Mouse (Mus musculus) midbrain, postnatal 0 days (tissue): ENCODE results near the gene Rmnd5b. TPM values are rescaled to one million over a fixed set of nuclear protein-coding genes. Genes with fewer than 3 reads are reported as not detected.
"Not testable (repeated sequence)": the region's sequence is repeated elsewhere in the genome, so short reads cannot be mapped to it uniquely, and the experiment has no call there.

Source experiments
- ATAC-seq: fragments of 200-750 bp; cut with Nextera tagmentation; 2 replicates; pipeline ENCODE4 v1.8.0; 2017; ENCODE audit warnings: moderate number of reproducible peaks, mild to moderate bottlenecking, moderate TSS enrichment, moderate library complexity; ENCODE audit not compliant: low FRiP score
- DNase-seq: peaks from one replicate; pipeline ENCODE4 v3.0.0-alpha.2; 2015; ENCODE audit warnings: low spot score
- H3K27ac ChIP-seq: fragments of 300-500 bp; sonication (generic); 2 replicates; pipeline ENCODE4 v1.5.1; 2014; ENCODE audit warnings: low read depth, mild to moderate bottlenecking, low read length, mixed read lengths
- H3K27me3 ChIP-seq: fragments of 300-500 bp; sonication (generic); 2 replicates; pipeline ENCODE4 v1.6.1; 2014; ENCODE audit warnings: low read length, control low read depth, mixed read lengths; ENCODE audit not compliant: insufficient read depth
- H3K36me3 ChIP-seq: fragments of 300-500 bp; sonication (generic); 2 replicates; pipeline ENCODE4 v1.6.1; 2014; ENCODE audit warnings: low read length, control low read depth, mixed read lengths; ENCODE audit not compliant: insufficient read depth
- H3K4me1 ChIP-seq: fragments of 300-500 bp; sonication (generic); 2 replicates; pipeline ENCODE4 v1.6.1; 2014; ENCODE audit warnings: mild to moderate bottlenecking, control low read depth, antibody characterized with exemption, low read length, mixed read lengths; ENCODE audit not compliant: insufficient read depth
- H3K4me2 ChIP-seq: fragments of 300-500 bp; sonication (generic); 2 replicates; pipeline ENCODE4 v1.6.1; 2014; ENCODE audit warnings: low read depth, mild to moderate bottlenecking, low read length, mixed read lengths; ENCODE audit not compliant: poor library complexity, severe bottlenecking
- H3K4me3 ChIP-seq: fragments of 300-500 bp; sonication (generic); 2 replicates; pipeline ENCODE4 v1.5.1; 2014; ENCODE audit warnings: low read depth, mild to moderate bottlenecking, low read length, moderate library complexity
- H3K9ac ChIP-seq: fragments of 300-500 bp; sonication (generic); replicated peaks from 2 replicates; pipeline ENCODE4 v1.6.1; 2014; ENCODE audit warnings: mild to moderate bottlenecking, low read length, moderate library complexity, mixed read lengths; ENCODE audit not compliant: poor library complexity, severe bottlenecking
- H3K9me3 ChIP-seq: fragments of 300-500 bp; sonication (generic); 2 replicates; pipeline ENCODE4 v1.6.1; 2016; ENCODE audit warnings: low read length, control low read depth
- CTCF ChIP-seq: IDR thresholded peaks from 2 replicates; pipeline ENCODE4 v1.5.1; 2016; ENCODE audit warnings: antibody characterized with exemption, mild to moderate bottlenecking
- WGBS: fragments of 180-500 bp; shearing (Covaris S2); extraction: QIAGEN DNeasy Blood & Tissue Kit; methylation state at CpG from one replicate; pipeline ENCODE4 v1.1.7; 2014; 5-methylcytosine and 5-hydroxymethylcytosine counted together
- polyA plus RNA-seq: library from polyadenylated mRNA; unstranded; fragments of >200 nt; fragmentation: Nextera tagmentation; extraction: Ambion mirVana; gene quantifications from 2 replicates; pipeline ENCODE4 v1.2.1, GENCODE M21; 2015
- total RNA-seq: library from RNA; depleted of rRNA; stranded (reverse); fragments of >200 nt; gene quantifications from 2 replicates; pipeline ENCODE4 v1.2.3, GENCODE M21; 2014

Rmnd5b gene
- total and polyA plus RNA-seq, 2 experiments from 2014 or later, result 66.0 to 70.1 TPM

- DNase-seq (no peak), ATAC-seq (no peak)
- no peak overlapping the region for H3K4me2 ChIP-seq
- no peak overlapping the region for H3K9ac ChIP-seq
- WGBS, result 95% methylated on average over 3 of the region's 3 CpGs
- H3K27me3 ChIP-seq, result no peaks in the 10 kb centered on the region
- peaks cover 9% of the 10 kb centered on the region for H3K4me1 ChIP-seq
- TF ChIP-seq CTCF, result no peak
- no peak overlapping the region for H3K4me3 ChIP-seq
- no peak overlapping the region for H3K27ac ChIP-seq
- H3K9me3 ChIP-seq, result no peaks in the 10 kb centered on the region
- peaks cover 6% of the 10 kb centered on the region for H3K36me3 ChIP-seq
Observed at GRCm38 (mm10) chr11:51633721-51634120, 2.0 kb downstream of the Rmnd5b start.

GRCm38 (mm10) chr11:51633200-51633599 is 2.5 kb downstream of the Rmnd5b start:
- not testable (repeated sequence) for H3K9ac ChIP-seq, H3K9me3 ChIP-seq, DNase-seq, ATAC-seq, H3K27me3 ChIP-seq, H3K4me1 ChIP-seq, H3K27ac ChIP-seq, H3K4me3 ChIP-seq, H3K4me2 ChIP-seq, H3K36me3 ChIP-seq
- 91% methylated on average over 7 of the region's 7 CpGs for WGBS

DNA sequence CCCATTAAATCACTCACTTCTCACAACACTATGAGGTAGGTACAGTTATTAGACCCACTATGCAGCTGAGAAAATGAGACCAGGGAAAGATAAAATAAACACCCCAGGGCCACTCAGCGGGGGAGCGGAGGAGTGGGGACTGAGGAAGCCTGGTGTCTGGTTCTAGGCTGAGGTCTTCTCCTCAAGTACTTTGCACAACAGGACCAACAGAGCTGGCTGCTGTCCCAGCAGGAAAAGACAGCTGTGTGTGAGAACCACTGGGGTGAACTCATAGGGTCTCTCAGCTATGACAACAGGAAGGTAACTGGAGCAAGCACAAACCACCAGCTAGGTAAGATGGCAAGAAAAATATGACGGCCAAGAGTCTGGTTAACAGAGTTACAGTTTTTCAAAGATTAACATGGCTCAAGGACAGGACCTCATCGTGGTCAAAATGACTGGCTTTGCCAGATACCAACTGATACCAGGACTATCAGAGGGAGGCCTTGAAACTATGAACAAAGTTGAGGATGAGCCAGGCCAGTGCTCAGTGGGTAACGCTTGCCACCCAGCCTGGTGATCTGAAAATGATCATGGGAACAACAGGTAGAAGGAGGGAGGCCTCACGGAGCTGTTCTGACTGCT is 3.5 kb downstream of the Rmnd5b start:
- peaks cover 9% of the 10 kb centered on the region for H3K4me1 ChIP-seq
- H3K36me3 ChIP-seq, result peaks cover 19% of the 10 kb centered on the region
- WGBS, result 92% methylated on average over 6 of the region's 6 CpGs
- no peak for TF ChIP-seq CTCF
- H3K27me3 ChIP-seq, result no peaks in the 10 kb centered on the region
- H3K27ac ChIP-seq, result no peak overlapping the region
- H3K9ac ChIP-seq, result no peak overlapping the region
- no peaks in the 10 kb centered on the region for H3K9me3 ChIP-seq
- ATAC-seq (no peak), DNase-seq (no peak)
- no peak overlapping the region for H3K4me2 ChIP-seq
- H3K4me3 ChIP-seq, result no peak overlapping the region

- no peaks in the 10 kb centered on the region for H3K27me3 ChIP-seq
- ATAC-seq (no peak), DNase-seq (no peak)
- no peak overlapping the region for H3K4me2 ChIP-seq
- H3K4me1 ChIP-seq, result peaks cover 4% of the 10 kb centered on the region
- H3K36me3 ChIP-seq, result peaks cover 40% of the 10 kb centered on the region
- no peak overlapping the region for H3K9ac ChIP-seq
- TF ChIP-seq CTCF, result no peak
- no peak overlapping the region for H3K4me3 ChIP-seq
- 84% methylated on average over 15 of the region's 15 CpGs for WGBS
- no peak overlapping the region for H3K27ac ChIP-seq
- no peaks in the 10 kb centered on the region for H3K9me3 ChIP-seq
Observed at GRCm38 (mm10) chr11:51629651-51630314, 5.9 kb downstream of the Rmnd5b start.

GRCm38 (mm10) chr11:51627907-51628306 is 7.8 kb downstream of the Rmnd5b start:
- WGBS, result 91% methylated on average over 8 of the region's 8 CpGs
- Histone ChIP-seq H3K4me3 (no peak overlapping the region), H3K9ac (no peak overlapping the region), H3K27me3 (no peaks in the 10 kb centered on the region), H3K9me3 (no peaks in the 10 kb centered on the region), H3K4me1 (no peaks in the 10 kb centered on the region), H3K36me3 (peaks cover 58% of the 10 kb centered on the region), H3K4me2 (no peak overlapping the region), H3K27ac (no peak overlapping the region)
- ATAC-seq (no peak), DNase-seq (no peak)
- no peak for TF ChIP-seq CTCF

GRCm38 (mm10) chr11:51627425-51627824 is 8.3 kb downstream of the Rmnd5b start:
- DNase-seq, result no peak
- peaks cover 58% of the 10 kb centered on the region for H3K36me3 ChIP-seq
- 93% methylated on average over 9 of the region's 9 CpGs for WGBS

More at GRCm38 (mm10) chr11:51627425-51627824, 8.3 kb downstream of the Rmnd5b start:
- no peak overlapping the region for H3K4me3 ChIP-seq
- TF ChIP-seq CTCF, result no peak
- no peak overlapping the region for H3K9ac ChIP-seq
- no peak overlapping the region for H3K4me2 ChIP-seq
- H3K27me3 ChIP-seq, result no peaks in the 10 kb centered on the region
- no peaks in the 10 kb centered on the region for H3K4me1 ChIP-seq
- H3K9me3 ChIP-seq, result no peaks in the 10 kb centered on the region
- no peak overlapping the region for H3K27ac ChIP-seq
- ATAC-seq, result no peak
